Mouse (Mus musculus): ENCODE results near the gene Zfp949. TPM values are rescaled to one million over a fixed set of nuclear protein-coding genes. Genes with fewer than 3 reads are reported as not detected.

Gene Zfp949
- polyA plus RNA-seq, 1 experiment from 2014 or later = 7.2 TPM

GRCm38 (mm10) chr9:88546166-88546565, 1.7 kb upstream of the Zfp949 start:
- DNase-seq (ENCODE audit: low spot score) (peak; percentile 55), ATAC-seq (ENCODE audit: low FRiP score, low TSS enrichment) (no peak)
- TF ChIP-seq EP300 (optimal IDR thresholded peaks at IDR 0.05) (no peak), CTCF (IDR thresholded peaks at IDR 0.05; ENCODE audit: low read depth) (peak; percentile 85)
- Histone ChIP-seq H3K27me3 (ENCODE audit: control insufficient read depth, insufficient read depth, low read length) (no peaks in the 10 kb centered on the region), H3K4me2 (replicated peaks; ENCODE audit: low read depth) (no peak overlapping the region), H3K27ac (replicated peaks) (no peak overlapping the region), H3K9me3 (ENCODE audit: control insufficient read depth, low read length) (no peaks in the 10 kb centered on the region), H3K9ac (ENCODE audit: low read length) (no peak overlapping the region), H3K4me1 (replicated peaks; ENCODE audit: control insufficient read depth, insufficient read depth) (peaks cover 4% of the 10 kb centered on the region; the same call in 1 of the 2 replicates), H3K36me3 (ENCODE audit: control insufficient read depth, insufficient read depth, low read length) (no peaks in the 10 kb centered on the region), H3K4me3 (ENCODE audit: low read depth, low read length) (no peak overlapping the region)
- 6% methylated on average over 2 of the region's 2 CpGs for WGBS

- ATAC-seq (ENCODE audit: low FRiP score, low TSS enrichment) = no peak
These were observed 1.2 kb upstream of the Zfp949 start for GRCm38 (mm10) chr9:88546657-88547056.

GRCm38 (mm10) chr9:88547270-88547669, 550 bp upstream of the Zfp949 start:
- H3K27me3 ChIP-seq (ENCODE audit: control insufficient read depth, insufficient read depth, low read length) = no peaks in the 10 kb centered on the region
- H3K4me1 ChIP-seq (replicated peaks; ENCODE audit: control insufficient read depth, insufficient read depth) = peaks cover 4% of the 10 kb centered on the region; the same call in 1 of the 2 replicates
- peak; percentile 74 for ATAC-seq (ENCODE audit: low FRiP score, low TSS enrichment)
- H3K36me3 ChIP-seq (ENCODE audit: control insufficient read depth, insufficient read depth, low read length) = no peaks in the 10 kb centered on the region
- peak; percentile 72 for TF ChIP-seq CTCF (IDR thresholded peaks at IDR 0.05; ENCODE audit: low read depth)
- TF ChIP-seq EP300 (optimal IDR thresholded peaks at IDR 0.05) = no peak
- 18% methylated on average over 7 of the region's 7 CpGs for WGBS
- peak overlapping the region; percentile 59 for H3K4me3 ChIP-seq (ENCODE audit: low read depth, low read length)
- H3K4me2 ChIP-seq (replicated peaks; ENCODE audit: low read depth) = peak overlapping the region; percentile 51
- no peaks in the 10 kb centered on the region for H3K9me3 ChIP-seq (ENCODE audit: control insufficient read depth, low read length)
- DNase-seq (ENCODE audit: low spot score) = peak; percentile 24
- no peak overlapping the region for H3K9ac ChIP-seq (ENCODE audit: low read length)
- H3K27ac ChIP-seq (replicated peaks) = no peak overlapping the region

More at GRCm38 (mm10) chr9:88546657-88547056, 1.2 kb upstream of the Zfp949 start:
- H3K9me3 ChIP-seq (ENCODE audit: control insufficient read depth, low read length) = no peaks in the 10 kb centered on the region
- no peak overlapping the region for H3K9ac ChIP-seq (ENCODE audit: low read length)
- H3K4me2 ChIP-seq (replicated peaks; ENCODE audit: low read depth) = no peak overlapping the region
- DNase-seq (ENCODE audit: low spot score) = no peak
- H3K27me3 ChIP-seq (ENCODE audit: control insufficient read depth, insufficient read depth, low read length) = no peaks in the 10 kb centered on the region
- 59% methylated on average over 8 of the region's 8 CpGs for WGBS
- H3K36me3 ChIP-seq (ENCODE audit: control insufficient read depth, insufficient read depth, low read length) = no peaks in the 10 kb centered on the region
- peaks cover 4% of the 10 kb centered on the region; the same call in 1 of the 2 replicates for H3K4me1 ChIP-seq (replicated peaks; ENCODE audit: control insufficient read depth, insufficient read depth)
- TF ChIP-seq EP300 (optimal IDR thresholded peaks at IDR 0.05) (no peak), CTCF (IDR thresholded peaks at IDR 0.05; ENCODE audit: low read depth) (no peak)
- no peak overlapping the region for H3K4me3 ChIP-seq (ENCODE audit: low read depth, low read length)
- H3K27ac ChIP-seq (replicated peaks) = no peak overlapping the region

GRCm38 (mm10) chr9:88548614-88548945, 760 bp downstream of the Zfp949 start:
- DNase-seq (ENCODE audit: low spot score) = no peak
- peak; percentile 16; the same call in 1 of the 2 replicates for ATAC-seq (ENCODE audit: low FRiP score, low TSS enrichment)
- Histone ChIP-seq H3K36me3 (ENCODE audit: control insufficient read depth, insufficient read depth, low read length) (no peaks in the 10 kb centered on the region), H3K4me2 (replicated peaks; ENCODE audit: low read depth) (peak overlapping the region; percentile 51), H3K9ac (ENCODE audit: low read length) (peak overlapping the region; percentile 75), H3K9me3 (ENCODE audit: control insufficient read depth, low read length) (no peaks in the 10 kb centered on the region), H3K27ac (replicated peaks) (peak overlapping the region; percentile 63), H3K27me3 (ENCODE audit: control insufficient read depth, insufficient read depth, low read length) (no peaks in the 10 kb centered on the region), H3K4me1 (replicated peaks; ENCODE audit: control insufficient read depth, insufficient read depth) (peaks cover 4% of the 10 kb centered on the region; the same call in 1 of the 2 replicates), H3K4me3 (ENCODE audit: low read depth, low read length) (peak overlapping the region; percentile 59)
- TF ChIP-seq CTCF (IDR thresholded peaks at IDR 0.05; ENCODE audit: low read depth) (no peak), EP300 (optimal IDR thresholded peaks at IDR 0.05) (no peak)
- WGBS = 2% methylated on average over 8 of the region's 8 CpGs

- Histone ChIP-seq H3K4me1 (replicated peaks; ENCODE audit: control insufficient read depth, insufficient read depth) (peaks cover 4% of the 10 kb centered on the region; the same call in 1 of the 2 replicates), H3K4me2 (replicated peaks; ENCODE audit: low read depth) (no peak overlapping the region), H3K4me3 (ENCODE audit: low read depth, low read length) (no peak overlapping the region), H3K27ac (replicated peaks) (no peak overlapping the region), H3K27me3 (ENCODE audit: control insufficient read depth, insufficient read depth, low read length) (no peaks in the 10 kb centered on the region), H3K9me3 (ENCODE audit: control insufficient read depth, low read length) (no peaks in the 10 kb centered on the region), H3K36me3 (ENCODE audit: control insufficient read depth, insufficient read depth, low read length) (peaks cover 4% of the 10 kb centered on the region; the same call in 1 of the 2 replicates), H3K9ac (ENCODE audit: low read length) (no peak overlapping the region)
- 98% methylated on average over 14 of the region's 14 CpGs for WGBS
- DNase-seq (ENCODE audit: low spot score) (no peak), ATAC-seq (ENCODE audit: low FRiP score, low TSS enrichment) (no peak)
- no peak for TF ChIP-seq EP300 (optimal IDR thresholded peaks at IDR 0.05)
- no peak for TF ChIP-seq CTCF (IDR thresholded peaks at IDR 0.05; ENCODE audit: low read depth)
These were observed 5.3 kb downstream of the Zfp949 start for GRCm38 (mm10) chr9:88553071-88553470.

- H3K9me3 ChIP-seq (ENCODE audit: control insufficient read depth, low read length) = no peaks in the 10 kb centered on the region
- H3K36me3 ChIP-seq (ENCODE audit: control insufficient read depth, insufficient read depth, low read length) = peaks cover 9% of the 10 kb centered on the region
- DNase-seq (ENCODE audit: low spot score) (no peak), ATAC-seq (ENCODE audit: low FRiP score, low TSS enrichment) (no peak)
- H3K27ac ChIP-seq (replicated peaks) = no peak overlapping the region
- no peaks in the 10 kb centered on the region for H3K4me1 ChIP-seq (replicated peaks; ENCODE audit: control insufficient read depth, insufficient read depth)
- no peak overlapping the region for H3K4me3 ChIP-seq (ENCODE audit: low read depth, low read length)
- H3K9ac ChIP-seq (ENCODE audit: low read length) = no peak overlapping the region
- H3K27me3 ChIP-seq (ENCODE audit: control insufficient read depth, insufficient read depth, low read length) = no peaks in the 10 kb centered on the region
- TF ChIP-seq CTCF (IDR thresholded peaks at IDR 0.05; ENCODE audit: low read depth) (no peak), EP300 (optimal IDR thresholded peaks at IDR 0.05) (no peak)
- no peak overlapping the region for H3K4me2 ChIP-seq (replicated peaks; ENCODE audit: low read depth)
- WGBS = 81% methylated on average over 4 of the region's 4 CpGs
These were observed 10.3 kb downstream of the Zfp949 start for GRCm38 (mm10) chr9:88558146-88558545.
